Mouse (Mus musculus): Measurements from ENCODE around the gene Sidt2. TPM values are rescaled to one million over a fixed set of nuclear protein-coding genes. Genes with fewer than 3 reads are reported as not detected.

The Sidt2 gene
- total RNA-seq, 2 experiments from 2014 or later: 57.8 to 111 TPM

DNA sequence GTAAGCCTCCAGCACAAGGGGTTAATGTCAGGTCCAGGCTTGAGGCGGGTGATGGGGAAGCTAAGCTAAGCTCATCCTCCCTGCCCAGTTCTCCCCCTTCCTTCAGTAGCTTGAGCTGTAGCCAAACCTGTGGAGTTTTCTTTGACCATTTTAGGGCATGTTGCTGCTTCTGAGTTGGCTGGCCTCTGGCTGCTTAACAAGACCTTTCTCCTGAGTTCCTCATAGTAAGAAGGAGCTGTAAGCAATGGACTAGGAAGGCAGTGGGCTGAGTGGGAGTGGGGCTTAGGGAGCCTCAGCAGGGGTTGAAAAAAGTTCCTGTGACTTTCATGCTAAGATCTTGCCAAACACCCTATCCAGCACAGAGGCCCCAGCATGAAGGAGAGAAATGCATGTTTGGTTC, 35.2 kb downstream of the Sidt2 start:
- no peak for ATAC-seq (replicated peaks; ENCODE audit: low FRiP score, poor library complexity, severe bottlenecking)

DNA sequence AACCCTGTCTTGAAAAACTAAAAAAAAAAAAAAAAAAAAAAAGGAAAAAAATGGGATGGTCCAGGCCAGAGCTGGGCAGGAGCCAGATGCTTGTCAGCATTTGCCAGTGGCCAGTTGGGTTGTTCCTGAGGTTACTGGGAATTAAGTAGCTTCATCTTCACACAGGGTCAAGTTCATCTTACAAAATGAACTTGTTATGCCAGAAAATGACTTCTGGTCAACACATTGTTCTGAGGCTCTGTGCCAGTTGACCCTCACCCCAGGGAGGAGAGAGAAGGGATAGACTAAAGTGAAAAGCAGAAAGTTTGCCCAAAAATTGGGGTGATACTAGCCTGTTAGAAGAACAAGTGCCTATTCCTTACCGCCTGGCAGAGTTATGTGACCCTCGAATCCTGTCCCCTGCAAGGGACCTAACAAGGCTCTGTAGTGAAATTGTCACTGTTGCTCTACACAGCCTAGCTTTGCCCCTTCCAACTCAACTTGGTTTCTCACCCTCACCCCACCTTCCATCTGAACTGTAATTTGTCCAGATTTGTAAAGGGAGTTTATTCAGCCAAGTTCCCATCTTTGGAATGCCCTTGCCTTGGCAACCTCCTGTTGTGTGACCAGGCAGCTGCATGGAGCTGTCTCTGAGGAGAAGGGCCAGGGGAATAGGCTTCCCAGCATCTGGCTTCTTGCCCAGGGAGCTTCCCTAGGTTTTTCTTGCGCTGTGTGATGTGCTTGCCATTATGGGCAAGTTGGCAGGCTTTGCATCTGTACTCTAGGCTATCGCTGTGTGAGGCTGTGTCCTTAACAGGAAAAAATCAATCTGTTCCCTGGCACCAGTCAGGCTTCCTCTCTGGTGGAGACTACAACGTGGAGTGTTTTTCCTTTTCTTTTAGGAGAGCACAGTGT, 37.8 kb downstream of the Sidt2 start:
- no peak for ATAC-seq (replicated peaks; ENCODE audit: low FRiP score, poor library complexity, severe bottlenecking)

DNA sequence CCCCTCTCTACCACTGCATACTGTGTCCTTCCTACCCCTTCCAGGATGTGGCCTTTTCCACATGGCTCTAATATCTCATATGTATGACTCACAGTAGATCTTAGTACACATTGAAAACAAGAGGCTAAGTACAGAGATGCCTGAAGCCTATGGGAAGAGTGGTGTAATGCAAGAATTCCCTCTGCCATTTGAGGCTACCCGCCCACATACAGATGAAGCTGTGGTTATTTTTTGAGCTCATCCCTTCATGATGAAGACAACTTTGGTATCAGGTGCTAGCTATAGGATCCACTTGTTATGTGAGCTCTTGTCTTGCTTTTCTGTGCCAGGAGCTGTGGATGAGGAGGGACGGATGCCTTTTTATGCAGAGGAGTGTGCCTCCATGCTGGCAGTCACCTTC, 39.4 kb downstream of the Sidt2 start:
- ATAC-seq (replicated peaks; ENCODE audit: low FRiP score, poor library complexity, severe bottlenecking): no peak

- ATAC-seq (replicated peaks; ENCODE audit: low FRiP score, poor library complexity, severe bottlenecking): peak; percentile 42; the same call in 1 of the 2 replicates
Observed at GRCm38 (mm10) chr9:45911673-45912072, 43.4 kb downstream of the Sidt2 start.

DNA sequence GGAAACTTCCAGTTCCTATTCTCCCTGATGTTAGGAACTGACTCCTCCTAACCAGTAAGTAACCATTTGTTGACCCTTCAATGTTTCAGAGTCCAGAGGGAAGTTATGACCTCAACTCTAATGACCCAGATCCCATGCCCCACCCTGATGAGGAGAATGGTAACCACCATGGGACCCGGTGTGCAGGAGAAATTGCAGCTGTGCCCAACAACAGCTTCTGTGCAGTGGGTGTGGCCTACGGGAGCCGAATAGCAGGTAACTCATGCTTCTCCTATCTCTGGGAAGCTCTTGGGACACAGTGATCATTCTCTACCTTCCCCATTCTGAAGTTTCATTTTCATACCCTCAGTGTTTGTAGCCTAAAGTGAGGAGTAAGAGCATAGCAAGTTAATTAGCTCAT, 44.1 kb downstream of the Sidt2 start:
- ATAC-seq (replicated peaks; ENCODE audit: low FRiP score, poor library complexity, severe bottlenecking): no peak

DNA sequence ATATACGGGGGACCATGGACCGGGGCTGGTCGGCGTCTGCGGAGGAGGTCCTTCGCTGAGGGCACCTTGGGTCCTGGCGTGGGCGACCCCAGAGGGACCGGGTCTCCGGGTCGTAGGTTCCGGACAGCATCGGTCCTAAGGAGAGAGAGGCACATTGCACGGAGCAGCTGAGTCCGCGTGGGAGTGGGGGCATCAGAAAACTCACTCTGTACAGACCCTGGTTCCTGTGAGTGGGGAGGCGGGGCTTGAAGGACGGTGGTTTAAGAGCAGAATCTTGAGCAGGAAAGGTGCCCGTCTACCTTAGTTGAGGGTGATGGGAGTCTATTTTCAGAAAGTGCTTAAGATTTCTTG, 48.0 kb downstream of the Sidt2 start:
- peak; percentile 69 for ATAC-seq (replicated peaks; ENCODE audit: low FRiP score, poor library complexity, severe bottlenecking)

DNA sequence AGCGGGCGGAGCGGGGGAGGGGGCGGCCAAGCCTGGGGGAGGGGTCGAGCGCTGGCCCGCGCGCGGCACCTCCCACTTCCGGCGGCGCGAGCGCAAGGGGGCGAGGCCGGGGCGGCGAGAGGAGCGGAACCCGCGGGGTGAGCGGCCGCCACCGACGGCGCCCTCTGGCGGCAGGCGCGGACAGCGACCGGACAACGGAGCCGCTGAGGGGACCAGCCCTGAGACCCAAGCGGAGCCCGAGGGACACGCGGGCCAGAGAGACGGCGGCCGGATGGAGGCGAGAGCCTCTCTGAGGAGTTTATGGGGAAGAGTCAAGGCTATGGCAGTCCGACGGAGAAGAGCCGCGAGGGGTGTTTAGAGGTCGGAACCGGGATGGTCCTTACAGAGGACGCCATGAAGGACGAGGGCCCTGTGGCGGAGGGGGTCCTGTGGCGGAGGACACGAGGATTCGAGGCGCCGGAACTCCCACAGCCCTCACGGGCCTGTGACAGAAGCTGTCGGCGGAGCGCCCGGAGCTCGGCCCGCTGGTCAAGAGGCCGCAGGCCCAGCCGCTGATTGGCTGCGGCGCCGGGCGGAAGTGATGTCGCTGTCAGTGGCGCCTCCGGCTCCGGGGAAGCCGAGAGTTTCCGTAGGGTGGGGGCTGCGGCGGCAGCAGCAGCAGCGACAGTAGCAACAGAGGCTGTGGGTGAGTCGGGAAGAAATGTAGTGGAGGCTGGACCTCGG, 48.5 kb downstream of the Sidt2 start, which contains the start of the genes Pcsk7 and Rnf214:
Gene Pcsk7 (plus strand): TSS at position 143 of the 723 bp plus-strand sequence.
Gene Rnf214 (minus strand): TSS at position 557 of the 723 bp plus-strand sequence.
- ATAC-seq (replicated peaks; ENCODE audit: low FRiP score, poor library complexity, severe bottlenecking): peak; percentile 93

GRCm38 (mm10) chr9:45905811-45906237, 49.2 kb downstream of the Sidt2 start:
- no peak for ATAC-seq (replicated peaks; ENCODE audit: low FRiP score, poor library complexity, severe bottlenecking)

DNA sequence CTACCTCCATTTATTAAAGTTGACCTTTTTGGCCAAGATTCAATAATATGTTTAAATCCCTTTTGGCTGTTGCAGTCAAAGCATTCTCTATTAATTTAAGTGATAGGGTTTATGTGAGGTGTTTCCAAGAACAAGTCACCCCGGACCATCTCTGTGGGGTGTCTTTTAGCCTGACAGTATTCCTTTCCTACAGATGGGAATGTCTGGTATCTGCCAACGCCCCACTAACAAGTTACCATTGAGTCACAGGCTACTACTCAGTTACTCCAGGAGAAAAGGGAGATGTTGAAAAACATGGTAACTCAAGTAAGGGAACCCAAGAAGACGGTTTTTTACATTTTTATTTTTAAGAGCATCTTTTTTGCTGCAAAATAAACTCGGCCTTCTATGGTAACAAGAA, 49.9 kb downstream of the Sidt2 start:
- no peak for ATAC-seq (replicated peaks; ENCODE audit: low FRiP score, poor library complexity, severe bottlenecking)

DNA sequence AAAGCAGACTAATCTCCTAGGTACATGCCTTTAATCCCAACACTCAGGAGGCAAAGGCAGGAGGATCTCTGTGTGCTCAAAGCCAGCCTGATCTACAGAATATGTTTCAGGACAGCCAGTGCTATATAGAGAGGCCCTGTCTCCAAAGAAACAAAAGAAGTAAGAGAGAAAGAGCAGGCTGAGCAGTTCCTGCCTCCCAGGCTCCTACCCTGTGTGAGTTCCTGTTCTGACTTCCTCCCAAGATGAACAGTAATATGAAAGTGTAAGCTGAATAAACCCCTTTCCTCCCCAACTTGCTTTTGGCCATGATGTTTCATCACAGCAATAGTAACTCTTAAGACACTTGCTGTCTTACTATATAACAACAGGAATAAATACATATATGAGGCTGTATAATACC, 61.4 kb downstream of the Sidt2 start:
- ATAC-seq (replicated peaks; ENCODE audit: low FRiP score, poor library complexity, severe bottlenecking): no peak

Other genes with a start within 250 kb of the Sidt2 start
- 27.3 and 34.7 TPM in 2 replicates for gene Cep164, start 126.6 kb downstream of the Sidt2 start, total RNA-seq (2015; ENCODE audit: low replicate concordance)
- gene Cep164, start 126.6 kb downstream of the Sidt2 start, total RNA-seq (2017; ENCODE audit: low replicate concordance): 52.8 and 68.6 TPM in 2 replicates
- 1.0 and 25.7 TPM in 2 replicates for gene Bace1, start 116.7 kb downstream of the Sidt2 start, total RNA-seq (2015; ENCODE audit: low replicate concordance)
- 2.5 and 14.2 TPM in 2 replicates for gene Bace1, start 116.7 kb downstream of the Sidt2 start, total RNA-seq (2017; ENCODE audit: low replicate concordance)
- 5.9 and 9.6 TPM in 2 replicates for gene Pcsk7, start 48.8 kb downstream of the Sidt2 start, total RNA-seq (2015; ENCODE audit: low replicate concordance)
- 8.6 and 11.8 TPM in 2 replicates for gene Pcsk7, start 48.8 kb downstream of the Sidt2 start, total RNA-seq (2017; ENCODE audit: low replicate concordance)
- 7.3 and 17.3 TPM in 2 replicates for gene Rnf214, start 48.3 kb downstream of the Sidt2 start, total RNA-seq (2015; ENCODE audit: low replicate concordance)
- gene Rnf214, start 48.3 kb downstream of the Sidt2 start, total RNA-seq (2017; ENCODE audit: low replicate concordance): 17.3 and 22.4 TPM in 2 replicates
- gene Tagln, start 19.2 kb downstream of the Sidt2 start, total RNA-seq (2015; ENCODE audit: low replicate concordance): 1.5 TPM in 1 of 2 replicates, not detected in the other
- 3.1 TPM in 1 of 2 replicates, not detected in the other for gene Tagln, start 19.2 kb downstream of the Sidt2 start, total RNA-seq (2017; ENCODE audit: low replicate concordance)
- gene Pafah1b2, start 57.4 kb upstream of the Sidt2 start, total RNA-seq (2015; ENCODE audit: low replicate concordance): 9.4 and 14.2 TPM in 2 replicates
- gene Pafah1b2, start 57.4 kb upstream of the Sidt2 start, total RNA-seq (2017; ENCODE audit: low replicate concordance): 25.8 and 35.8 TPM in 2 replicates
- 7.9 and 9.4 TPM in 2 replicates for gene Sik3, start 57.6 kb upstream of the Sidt2 start, total RNA-seq (2015; ENCODE audit: low replicate concordance)
- 2.5 and 4.5 TPM in 2 replicates for gene Sik3, start 57.6 kb upstream of the Sidt2 start, total RNA-seq (2017; ENCODE audit: low replicate concordance)

All from erythroblast, adult 5-6 weeks (primary cell).